8 mouse cellular contexts compared by ENCODE assay signal in the genomic region with DNA sequence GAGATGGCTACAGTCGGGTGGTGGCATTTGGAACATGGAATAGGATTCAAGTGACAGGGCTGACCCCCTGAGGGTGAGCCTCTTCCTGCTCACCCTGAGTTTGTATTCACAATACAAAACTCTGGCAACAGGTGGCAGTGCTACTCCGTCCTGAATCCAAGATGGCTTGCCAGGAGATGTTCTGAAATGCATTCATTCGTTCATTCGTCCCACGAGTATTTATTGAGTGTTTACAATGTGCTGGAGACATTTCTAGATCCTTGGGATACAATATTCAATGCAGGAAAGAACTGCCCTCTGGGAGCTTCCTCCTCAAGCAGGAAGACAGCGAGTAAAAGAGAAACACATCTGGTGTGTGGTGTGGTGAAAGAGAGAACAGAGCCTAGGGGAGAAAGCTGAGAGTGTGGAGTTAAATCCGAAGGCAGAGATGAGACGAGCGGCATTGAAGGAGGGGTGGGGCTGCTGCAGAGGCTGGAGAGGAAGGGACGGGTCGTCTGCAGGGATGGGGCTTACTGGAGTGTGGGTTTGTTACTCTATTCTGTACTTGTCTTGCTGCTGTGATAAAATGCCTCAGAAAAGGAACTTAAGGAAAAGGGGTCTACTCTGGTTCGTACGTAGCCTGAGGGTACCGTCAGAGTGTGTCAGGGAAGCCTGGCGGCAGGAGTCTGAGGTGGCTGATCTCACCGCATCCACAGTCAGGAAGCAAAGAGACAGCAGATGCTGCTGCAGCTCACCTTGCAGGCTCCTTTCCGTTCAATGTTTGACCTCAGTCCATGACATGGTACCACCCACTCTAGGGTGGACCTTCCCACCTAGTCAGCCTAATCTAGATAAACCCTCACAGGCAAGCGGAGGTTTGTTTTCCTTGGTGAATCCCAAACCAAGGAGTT.
DNase-seq lines count a peak whose midpoint lies in the region; ATAC-seq lines count a peak whose summit lies in the region.

No protein-coding gene starts in this region.

- no peak for ATAC-seq in heart, embryonic 16.5 days (replicated peaks; ENCODE audit: extremely low read depth, insufficient read depth, low FRiP score)
- ATAC-seq in liver, embryonic 12.5 days, result no peak
- ATAC-seq in hindbrain, embryonic 12.5 days (ENCODE audit: low FRiP score), result no peak

- peak overlapping the region; percentile 8; the same call in 1 of the 2 replicates for H3K4me3 ChIP-seq in heart, embryonic 16.5 days (ENCODE audit: low read length)
- peak overlapping the region; percentile 16; the same call in 1 of the 2 replicates for H3K4me3 ChIP-seq in liver, embryonic 12.5 days
- H3K4me3 ChIP-seq in hindbrain, embryonic 12.5 days, result no peak overlapping the region

- H3K9ac ChIP-seq in heart, embryonic 16.5 days (ENCODE audit: low read length), result no peak overlapping the region; the same call in 1 of the 2 replicates
- H3K9ac ChIP-seq in liver, embryonic 12.5 days, result no peak overlapping the region
- H3K9ac ChIP-seq in hindbrain, embryonic 12.5 days, result no peak overlapping the region

- H3K9me3 ChIP-seq in heart, embryonic 16.5 days (replicated peaks; ENCODE audit: control insufficient read depth, low read length), result no peaks in the 10 kb centered on the region; the same call in 1 of the 2 replicates
- no peaks in the 10 kb centered on the region for H3K9me3 ChIP-seq in liver, embryonic 12.5 days (replicated peaks)
- no peaks in the 10 kb centered on the region for H3K9me3 ChIP-seq in hindbrain, embryonic 12.5 days (replicated peaks)

- H3K36me3 ChIP-seq in heart, embryonic 16.5 days (ENCODE audit: control insufficient read depth, insufficient read depth), result no peaks in the 10 kb centered on the region
- H3K36me3 ChIP-seq in liver, embryonic 12.5 days, result no peaks in the 10 kb centered on the region
- H3K36me3 ChIP-seq in hindbrain, embryonic 12.5 days, result no peaks in the 10 kb centered on the region

- no peaks in the 10 kb centered on the region for H3K27me3 ChIP-seq in heart, embryonic 16.5 days (ENCODE audit: control insufficient read depth, insufficient read depth, low read length)
- H3K27me3 ChIP-seq in liver, embryonic 12.5 days (replicated peaks), result no peaks in the 10 kb centered on the region
- H3K27me3 ChIP-seq in hindbrain, embryonic 12.5 days, result no peaks in the 10 kb centered on the region

- 30% methylated on average over 18 of the region's 18 CpGs for WGBS in heart, embryonic 16.5 days
- 11% methylated on average over 18 of the region's 18 CpGs for WGBS in liver, embryonic 12.5 days (ENCODE audit: insufficient replicate concordance)
- 46% methylated on average over 18 of the region's 18 CpGs for WGBS in hindbrain, embryonic 12.5 days

- peak overlapping the region; percentile 34 for H3K4me2 ChIP-seq in heart, embryonic 16.5 days (ENCODE audit: low read depth, low read length)
- H3K4me2 ChIP-seq in liver, embryonic 12.5 days, result peak overlapping the region; percentile 51
- no peak overlapping the region for H3K4me2 ChIP-seq in hindbrain, embryonic 12.5 days (replicated peaks)

- peak overlapping the region; percentile 21; the same call in 1 of the 2 replicates for H3K27ac ChIP-seq in heart, embryonic 16.5 days (ENCODE audit: low read length)
- H3K27ac ChIP-seq in liver, embryonic 12.5 days, result no peak overlapping the region
- no peak overlapping the region for H3K27ac ChIP-seq in hindbrain, embryonic 12.5 days

- H3K4me1 ChIP-seq in heart, embryonic 16.5 days (ENCODE audit: control insufficient read depth, insufficient read depth, low read length), result peaks cover 10% of the 10 kb centered on the region
- peaks cover 43% of the 10 kb centered on the region for H3K4me1 ChIP-seq in liver, embryonic 12.5 days
- peaks cover 12% of the 10 kb centered on the region for H3K4me1 ChIP-seq in hindbrain, embryonic 12.5 days

- peak; percentile 69 for DNase-seq in embryo, embryonic 10 days (ENCODE audit: low spot score)
- no peak for DNase-seq in embryo, embryonic 9.5 days (ENCODE audit: extremely low spot score)
- peak; percentile 78 to 80 for DNase-seq in B cell, adult 2 months
- peak; percentile 54 to 69 for DNase-seq in adrenal gland, postnatal 36 days
- DNase-seq in spleen, adult 12 weeks (ENCODE audit: low spot score), result peak; percentile 48
